Mouse (Mus musculus) lung, embryonic 16.5 days (tissue): ENCODE measurements around the gene Krtap1-4. TPM values are rescaled to one million over a fixed set of nuclear protein-coding genes. Genes with fewer than 3 reads are reported as not detected.
"Not testable (repeated sequence)": the region's sequence is repeated elsewhere in the genome, so short reads cannot be mapped to it uniquely, and the experiment has no call there.

Source experiments
- ATAC-seq: fragments of 200-750 bp; cut with Nextera tagmentation; 2 replicates; pipeline ENCODE4 v1.8.0; 2017; ENCODE audit warnings: low read depth, mild to moderate bottlenecking, moderate library complexity
- H3K27ac ChIP-seq: fragments of 300-500 bp; sonication (generic); 2 replicates; pipeline ENCODE4 v1.5.1; 2014; ENCODE audit warnings: mild to moderate bottlenecking, control low read depth, low read length
- H3K27me3 ChIP-seq: fragments of 300-500 bp; sonication (generic); 2 replicates; pipeline ENCODE4 v1.6.1; 2014; ENCODE audit warnings: low read depth, low read length, mixed read lengths; ENCODE audit not compliant: control insufficient read depth, insufficient read depth
- H3K36me3 ChIP-seq: fragments of 300-500 bp; sonication (generic); 2 replicates; pipeline ENCODE4 v1.6.1; 2014; ENCODE audit warnings: low read length; ENCODE audit not compliant: control insufficient read depth, insufficient read depth
- H3K4me1 ChIP-seq: fragments of 300-500 bp; sonication (generic); replicated peaks from 2 replicates; pipeline ENCODE4 v1.6.1; 2014; ENCODE audit warnings: low read length, mixed read lengths; ENCODE audit not compliant: control insufficient read depth, insufficient read depth
- H3K4me2 ChIP-seq: fragments of 300-500 bp; sonication (generic); 2 replicates; pipeline ENCODE4 v1.6.1; 2014; ENCODE audit warnings: low read depth, low read length, control low read depth
- H3K4me3 ChIP-seq: fragments of 300-500 bp; sonication (generic); 2 replicates; pipeline ENCODE4 v1.5.1; 2014; ENCODE audit warnings: mild to moderate bottlenecking, low read length, control low read depth
- H3K9ac ChIP-seq: fragments of 300-500 bp; sonication (generic); 2 replicates; pipeline ENCODE4 v1.6.1; 2014; ENCODE audit warnings: low read length, control low read depth
- H3K9me3 ChIP-seq: fragments of 300-500 bp; sonication (generic); 2 replicates; pipeline ENCODE4 v1.6.1; 2016; ENCODE audit warnings: low read length; ENCODE audit not compliant: control insufficient read depth
- WGBS: fragments of 180-500 bp; shearing (Covaris S2); extraction: QIAGEN DNeasy Blood & Tissue Kit; methylation state at CpG from one replicate; pipeline ENCODE4 v1.1.7; 2014; 5-methylcytosine and 5-hydroxymethylcytosine counted together
- polyA plus RNA-seq: library from polyadenylated mRNA; unstranded; fragments of >200 nt; fragmentation: Nextera tagmentation; extraction: Ambion mirVana; gene quantifications from 2 replicates; pipeline ENCODE4 v1.2.1, GENCODE M21; 2015

Gene Krtap1-4
- polyA plus RNA-seq = not detected in 2 replicates

DNA sequence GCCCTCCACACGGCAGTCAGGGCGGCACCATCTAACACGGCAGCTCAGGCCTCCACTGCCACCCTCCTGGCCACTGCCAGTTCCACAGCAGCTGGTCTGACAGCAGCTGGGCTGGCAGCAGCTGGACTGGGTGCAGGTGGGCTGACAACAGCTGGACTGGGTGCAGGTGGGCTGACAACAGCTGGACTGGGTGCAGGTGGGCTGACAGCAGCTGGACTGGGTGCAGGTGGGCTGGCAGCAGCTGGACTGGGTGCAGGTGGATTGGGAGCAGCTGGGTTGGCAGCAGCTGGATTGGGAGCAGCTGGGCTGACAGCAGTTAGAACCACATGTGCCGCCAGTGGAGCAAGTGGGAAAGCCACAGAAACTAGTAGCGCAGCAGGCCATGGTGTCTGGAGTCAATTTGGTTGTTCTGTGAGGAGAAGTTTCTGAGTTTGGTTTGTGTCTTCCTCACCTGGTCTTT is at the start of gene Krtap1-4:
TSS of gene Krtap1-4 (minus strand) at position 410 of the 460 bp plus-strand sequence.
- no peaks in the 10 kb centered on the region for H3K36me3 ChIP-seq
- no peak within 1 kb of the TSS for H3K4me3 ChIP-seq
- WGBS = 79% methylated on average over 5 of the region's 5 CpGs
- ATAC-seq = no peak
- H3K9ac ChIP-seq = no peak within 1 kb of the TSS
- no peaks in the 10 kb centered on the region for H3K27me3 ChIP-seq
- H3K9me3 ChIP-seq = no peaks in the 10 kb centered on the region
- no peak within 1 kb of the TSS for H3K27ac ChIP-seq
- H3K4me2 ChIP-seq = no peak within 1 kb of the TSS
- H3K4me1 ChIP-seq = no peaks in the 10 kb centered on the region

DNA sequence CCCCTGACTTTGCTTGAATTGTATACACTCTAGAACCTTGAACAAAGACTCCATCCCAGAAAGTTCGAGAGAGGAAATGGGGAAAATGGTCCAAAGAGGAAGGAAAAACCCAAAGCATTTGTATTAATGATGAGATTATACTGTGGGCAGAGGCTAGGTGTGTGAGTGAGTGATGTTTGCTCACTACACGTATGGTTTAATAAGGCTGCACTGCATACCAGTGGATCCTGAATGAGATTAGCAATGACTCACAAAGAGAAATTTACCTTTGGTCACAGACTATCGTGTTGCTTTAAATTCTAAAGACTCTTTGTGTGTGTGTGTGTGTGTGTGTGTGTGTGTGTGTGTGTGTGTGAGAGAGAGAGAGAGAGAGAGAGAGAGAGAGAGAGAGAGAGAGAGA is 47.4 kb upstream of the Krtap1-4 start:
- Histone ChIP-seq H3K36me3 (no peaks in the 10 kb centered on the region), H3K9ac (no peak overlapping the region), H3K9me3 (no peaks in the 10 kb centered on the region), H3K4me2 (no peak overlapping the region), H3K27me3 (no peaks in the 10 kb centered on the region), H3K4me1 (no peaks in the 10 kb centered on the region), H3K27ac (no peak overlapping the region), H3K4me3 (no peak overlapping the region)
- 45% methylated on average over 3 of the region's 3 CpGs for WGBS
- no peak for ATAC-seq

DNA sequence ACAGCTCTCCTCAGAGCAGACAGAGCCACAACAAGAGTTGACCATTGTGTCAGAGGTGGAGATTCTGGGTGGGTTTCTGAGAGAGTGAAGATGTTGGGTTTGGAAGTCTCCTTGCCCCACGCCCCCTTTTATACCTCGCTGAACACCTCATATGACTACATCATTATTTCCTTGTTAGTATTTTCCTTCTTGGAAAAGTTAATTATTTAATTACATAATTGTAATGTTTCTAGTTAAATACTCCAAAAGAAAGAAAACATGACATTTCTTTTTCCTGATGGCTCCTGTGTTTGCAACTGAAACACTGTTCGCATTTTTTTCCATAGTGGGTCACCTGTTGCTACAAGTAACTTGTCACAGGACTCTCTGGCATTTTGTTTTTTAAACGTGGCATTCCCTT is 44.7 kb upstream of the Krtap1-4 start, which contains the start of gene Krtap4-1:
TSS of gene Krtap4-1 (minus strand) at position 101 of the 400 bp plus-strand sequence.
- Histone ChIP-seq H3K4me3 (no peak within 1 kb of the TSS), H3K27ac (no peak within 1 kb of the TSS), H3K4me2 (no peak within 1 kb of the TSS), H3K4me1 (no peaks in the 10 kb centered on the region), H3K9me3 (no peaks in the 10 kb centered on the region), H3K36me3 (no peaks in the 10 kb centered on the region), H3K9ac (no peak within 1 kb of the TSS), H3K27me3 (no peaks in the 10 kb centered on the region)
- WGBS = 75% methylated on average over 4 of the region's 4 CpGs
- no peak for ATAC-seq

GRCm38 (mm10) chr11:99620335-99620734 is 36.9 kb upstream of the Krtap1-4 start, which contains the start of gene Gm11562:
Gene Gm11562, minus strand, starts transcription at chr11:99620435.
- 62% methylated on average over 2 of the region's 2 CpGs for WGBS

DNA sequence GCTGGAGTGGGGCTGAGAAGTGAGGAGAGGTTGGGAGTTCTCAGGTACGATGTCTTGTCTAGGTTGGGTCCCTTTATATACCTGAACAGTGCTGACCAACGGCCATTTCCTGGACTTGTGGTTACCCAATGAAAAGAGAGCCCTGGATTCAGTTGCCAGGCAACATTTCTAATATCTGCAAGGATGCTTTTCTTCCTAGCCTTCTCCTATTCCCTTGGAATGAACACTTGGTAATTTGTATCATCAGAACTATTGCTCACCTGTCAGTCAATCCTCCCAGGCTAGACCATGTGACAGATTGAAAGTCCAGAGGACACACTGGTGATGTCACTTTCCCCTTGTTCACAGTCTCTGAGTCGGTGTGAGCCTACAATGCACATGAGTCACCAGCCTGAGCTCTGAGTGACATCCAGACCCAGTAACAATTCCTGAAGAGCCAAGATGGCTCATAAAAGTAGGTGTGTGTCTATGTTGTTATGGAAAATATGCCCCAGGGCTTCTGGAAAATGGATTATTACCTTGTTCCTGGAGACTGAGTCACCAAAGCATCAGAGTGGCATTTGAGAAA is 31.4 kb upstream of the Krtap1-4 start, which contains the start of gene Krtap2-4:
TSS of gene Krtap2-4 (minus strand) at position 51 of the 568 bp plus-strand sequence.
- Histone ChIP-seq H3K36me3 (no peaks in the 10 kb centered on the region), H3K4me2 (no peak within 1 kb of the TSS), H3K4me3 (no peak within 1 kb of the TSS), H3K9me3 (no peaks in the 10 kb centered on the region), H3K9ac (no peak within 1 kb of the TSS), H3K27me3 (no peaks in the 10 kb centered on the region), H3K4me1 (no peaks in the 10 kb centered on the region), H3K27ac (no peak within 1 kb of the TSS)
- no peak for ATAC-seq
- 45% methylated on average over 3 of the region's 3 CpGs for WGBS

More at GRCm38 (mm10) chr11:99620335-99620734, 36.9 kb upstream of the Krtap1-4 start, which contains the start of gene Gm11562:
- H3K9me3 ChIP-seq = no peaks in the 10 kb centered on the region
- H3K9ac ChIP-seq = no peak within 1 kb of the TSS
- no peaks in the 10 kb centered on the region for H3K4me1 ChIP-seq
- no peaks in the 10 kb centered on the region for H3K36me3 ChIP-seq
- no peak within 1 kb of the TSS for H3K27ac ChIP-seq
- H3K27me3 ChIP-seq = no peaks in the 10 kb centered on the region
- no peak within 1 kb of the TSS for H3K4me2 ChIP-seq
- no peak for ATAC-seq
- no peak within 1 kb of the TSS for H3K4me3 ChIP-seq

GRCm38 (mm10) chr11:99610089-99610488 is 26.6 kb upstream of the Krtap1-4 start, which contains the start of gene Gm11937:
Gene Gm11937, minus strand, starts transcription at chr11:99610189.
- H3K27me3 ChIP-seq, H3K4me1 ChIP-seq, H3K4me3 ChIP-seq, ATAC-seq, H3K9ac ChIP-seq, H3K27ac ChIP-seq, H3K4me2 ChIP-seq, H3K36me3 ChIP-seq, H3K9me3 ChIP-seq: not testable (repeated sequence)
- WGBS = 73% methylated on average over 1 of the region's 2 CpGs

DNA sequence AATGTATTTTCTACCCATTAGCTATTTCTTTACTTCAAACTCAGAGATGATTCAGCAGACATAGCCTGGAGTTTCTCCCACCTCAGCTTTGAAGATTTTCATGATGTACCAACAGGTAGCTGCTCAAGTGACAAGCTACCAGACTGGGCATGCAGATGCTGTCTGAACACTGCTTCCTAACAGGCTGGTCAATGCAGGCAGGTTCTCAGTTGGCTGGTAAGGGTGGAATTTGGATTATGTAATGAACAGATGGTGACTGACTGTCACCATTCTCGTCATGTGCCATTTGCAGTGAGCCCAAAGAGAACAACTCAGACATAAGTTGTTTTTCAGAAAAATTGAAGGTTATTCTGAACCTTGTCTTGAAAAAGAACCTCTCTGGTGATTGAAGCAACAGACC is 25.7 kb upstream of the Krtap1-4 start:
- H3K27ac ChIP-seq = no peak overlapping the region

DNA sequence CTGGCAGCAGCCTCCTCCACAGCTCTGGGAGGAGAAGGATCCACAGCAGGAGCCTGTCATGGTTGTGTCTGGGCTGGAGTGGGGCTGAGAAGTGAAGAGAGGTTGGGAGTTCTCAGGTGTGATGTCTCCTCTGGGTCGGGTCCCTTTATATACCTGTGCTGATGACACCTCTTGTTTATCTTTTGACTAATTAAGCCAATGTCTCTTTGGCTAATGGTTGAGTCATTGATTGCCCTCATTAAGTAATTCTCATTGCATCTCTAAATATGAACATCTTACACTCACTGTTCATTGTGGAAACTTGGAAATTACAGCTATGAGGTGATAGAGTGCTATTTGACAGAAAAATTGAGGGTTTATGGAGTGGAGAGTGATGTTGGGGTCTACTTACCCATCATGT is 19.8 kb upstream of the Krtap1-4 start, which contains the start of gene Gm11938:
TSS of gene Gm11938 (minus strand) at position 101 of the 400 bp plus-strand sequence.
- H3K9me3 ChIP-seq, H3K36me3 ChIP-seq, H3K27ac ChIP-seq, H3K27me3 ChIP-seq, H3K4me3 ChIP-seq, H3K4me1 ChIP-seq, ATAC-seq, H3K4me2 ChIP-seq, H3K9ac ChIP-seq: not testable (repeated sequence)
- WGBS = 50% methylated on average over 1 of the region's 1 CpGs

More for the DNA sequence above, 25.7 kb upstream of the Krtap1-4 start:
- 53% methylated on average over 1 of the region's 1 CpGs for WGBS
- Histone ChIP-seq H3K9me3 (no peaks in the 10 kb centered on the region), H3K27me3 (no peaks in the 10 kb centered on the region), H3K36me3 (no peaks in the 10 kb centered on the region), H3K9ac (no peak overlapping the region), H3K4me1 (no peaks in the 10 kb centered on the region), H3K4me2 (no peak overlapping the region), H3K4me3 (no peak overlapping the region)
- ATAC-seq = no peak

GRCm38 (mm10) chr11:99597742-99598141 is 14.3 kb upstream of the Krtap1-4 start, which contains the start of gene Krtap9-3:
Gene Krtap9-3, minus strand, starts transcription at chr11:99598105.
- not testable (repeated sequence) for H3K4me3 ChIP-seq, H3K27ac ChIP-seq, H3K36me3 ChIP-seq, H3K4me1 ChIP-seq, ATAC-seq, H3K27me3 ChIP-seq, H3K9ac ChIP-seq, H3K4me2 ChIP-seq, H3K9me3 ChIP-seq
- 58% methylated on average over 6 of the region's 6 CpGs for WGBS
